Mouse (Mus musculus) liver, adult 2 months (tissue): ENCODE measurements around the gene Mtch1. TPM values are rescaled to one million over a fixed set of nuclear protein-coding genes. Genes with fewer than 3 reads are reported as not detected.
"Not testable (repeated sequence)": the region's sequence is repeated elsewhere in the genome, so short reads cannot be mapped to it uniquely, and the experiment has no call there.

ENCODE experiments used
- DNase-seq: peaks from one replicate; pipeline ENCODE4 v3.0.0-alpha.2; 2011; ENCODE audit warnings: low read depth, low spot score; ENCODE audit errors: extremely low read depth
- H3K27ac ChIP-seq: fragments of 200-500 bp; replicated peaks from 2 replicates; pipeline ENCODE4 v1.5.1; 2012; ENCODE audit warnings: low read depth, mild to moderate bottlenecking, control low read depth, inconsistent platforms, low read length; ENCODE audit not compliant: insufficient read depth
- H3K27me3 ChIP-seq: fragments of 200-500 bp; 2 replicates; pipeline ENCODE4 v1.6.1; 2012; ENCODE audit warnings: mild to moderate bottlenecking, moderate library complexity, low read length, inconsistent platforms; ENCODE audit not compliant: control insufficient read depth, insufficient read depth
- H3K36me3 ChIP-seq: fragments of 200-500 bp; 2 replicates; pipeline ENCODE4 v1.6.1; 2012; ENCODE audit warnings: low read length, inconsistent platforms; ENCODE audit not compliant: control insufficient read depth, insufficient read depth
- H3K4me1 ChIP-seq: fragments of 200-500 bp; 2 replicates; pipeline ENCODE4 v1.6.1; 2011; ENCODE audit warnings: low read length; ENCODE audit not compliant: control insufficient read depth, insufficient read depth
- H3K4me3 ChIP-seq: fragments of 200-500 bp; 2 replicates; pipeline ENCODE4 v1.5.1; 2011; ENCODE audit warnings: low read depth, mild to moderate bottlenecking, control low read depth, low read length, moderate library complexity; ENCODE audit not compliant: insufficient read depth
- H3K79me2 ChIP-seq: fragments of 200-500 bp; 2 replicates; pipeline ENCODE4 v1.6.1; 2012; ENCODE audit warnings: inconsistent platforms, mild to moderate bottlenecking, low read length, moderate library complexity; ENCODE audit not compliant: control insufficient read depth, insufficient read depth
- H3K9ac ChIP-seq: fragments of 200-500 bp; 2 replicates; pipeline ENCODE4 v1.6.1; 2012; ENCODE audit warnings: low read depth, mild to moderate bottlenecking, control low read depth, inconsistent platforms, low read length
- CTCF ChIP-seq: fragments of 200-500 bp; IDR thresholded peaks from 2 replicates; pipeline ENCODE4 v1.5.1; 2011; ENCODE audit warnings: low read depth, low read length, control low read depth
- POLR2A ChIP-seq: fragments of 200-500 bp; IDR thresholded peaks from 2 replicates; pipeline ENCODE4 v1.6.1; 2011; ENCODE audit warnings: low read length, control low read depth; ENCODE audit not compliant: insufficient read depth; ENCODE audit errors: extremely low read depth
- WGBS: fragments of 180-500 bp; shearing (Covaris S2); methylation state at CpG from one replicate; pipeline ENCODE4 v1.1.7; 2018; 5-methylcytosine and 5-hydroxymethylcytosine counted together
- polyA plus RNA-seq: library from polyadenylated mRNA; depleted of rRNA; stranded (reverse); fragments of >200 nt; gene quantifications from 2 replicates; pipeline ENCODE4 v1.2.3, GENCODE M21; 2012
- total RNA-seq: library from RNA; depleted of rRNA; stranded (reverse); fragments of >200 nt; gene quantifications from 2 replicates; pipeline ENCODE4 v1.2.3, GENCODE M21; 2014

Gene Mtch1
- total and polyA plus RNA-seq, 2 experiments = 82.7 to 136 TPM

DNA sequence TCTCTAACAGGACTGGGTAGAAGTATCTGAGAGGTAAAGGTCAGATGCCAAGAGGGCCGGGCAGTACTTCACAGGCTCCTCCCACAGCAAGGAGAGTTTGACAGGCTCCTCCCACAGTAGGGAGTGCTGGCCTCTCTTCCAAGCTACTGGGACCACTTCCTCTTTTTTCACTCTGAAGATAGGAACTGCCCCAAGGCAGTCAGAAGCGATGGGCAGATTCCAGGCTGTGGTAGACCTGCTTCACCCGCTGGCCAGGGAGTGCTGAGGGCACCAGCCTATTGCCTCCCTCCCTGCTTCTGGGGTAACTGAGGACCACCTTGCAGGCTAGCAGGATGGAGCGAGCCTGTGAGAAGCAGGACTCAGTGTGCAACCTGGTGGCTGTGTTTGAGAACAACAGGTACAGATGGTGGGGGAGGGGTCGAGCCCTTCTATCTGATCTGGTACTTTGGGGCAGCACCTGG, 13.1 kb upstream of the Mtch1 start, which contains the start of gene Fgd2:
Gene Fgd2, plus strand, starts transcription at position 154 of the 461 bp plus-strand sequence.
- Histone ChIP-seq H3K9ac (peak within 1 kb of the TSS; percentile 56; the same call in 1 of the 2 replicates), H3K27ac (0 out of 2 replicates have a peak within 1 kb of the TSS, but pooled peaks have one; percentile 11), H3K4me1 (peaks cover 3% of the 10 kb centered on the region; the same call in 1 of the 2 replicates), H3K27me3 (no peaks in the 10 kb centered on the region), H3K36me3 (no peaks in the 10 kb centered on the region), H3K79me2 (no peaks in the 10 kb centered on the region), H3K4me3 (peak within 1 kb of the TSS; percentile 65)
- TF ChIP-seq POLR2A = no peak
- no peak for TF ChIP-seq CTCF
- peak; percentile 51 for DNase-seq
- 41% methylated on average over 5 of the region's 5 CpGs for WGBS

DNA sequence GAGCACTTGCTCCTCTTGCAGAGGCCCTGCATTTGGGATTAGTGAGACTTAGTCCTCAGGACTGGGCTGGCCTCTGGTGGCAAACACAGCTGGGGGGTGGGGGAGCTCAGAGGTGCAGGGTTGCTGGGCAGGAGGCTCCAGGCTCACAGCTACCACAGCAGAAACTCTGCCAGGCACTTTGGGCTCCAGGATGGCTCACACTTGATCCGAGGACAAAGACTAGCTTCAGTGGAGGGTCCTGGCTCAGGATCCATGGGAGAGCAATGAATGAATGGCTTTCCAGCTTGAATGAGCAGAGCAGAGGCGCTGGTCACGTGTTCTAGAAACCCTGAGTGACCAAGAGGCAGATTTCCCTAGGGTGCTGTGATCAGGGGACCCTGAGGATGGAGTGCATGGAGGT, 11.2 kb upstream of the Mtch1 start:
- 85% methylated on average over 3 of the region's 3 CpGs for WGBS
- no peaks in the 10 kb centered on the region; the same call in 1 of the 2 replicates for H3K4me1 ChIP-seq
- TF ChIP-seq POLR2A (no peak), CTCF (no peak)
- no peaks in the 10 kb centered on the region for H3K36me3 ChIP-seq
- no peak overlapping the region for H3K4me3 ChIP-seq
- H3K9ac ChIP-seq = no peak overlapping the region
- no peaks in the 10 kb centered on the region for H3K79me2 ChIP-seq
- H3K27me3 ChIP-seq = no peaks in the 10 kb centered on the region
- DNase-seq = no peak
- H3K27ac ChIP-seq = no peak overlapping the region

DNA sequence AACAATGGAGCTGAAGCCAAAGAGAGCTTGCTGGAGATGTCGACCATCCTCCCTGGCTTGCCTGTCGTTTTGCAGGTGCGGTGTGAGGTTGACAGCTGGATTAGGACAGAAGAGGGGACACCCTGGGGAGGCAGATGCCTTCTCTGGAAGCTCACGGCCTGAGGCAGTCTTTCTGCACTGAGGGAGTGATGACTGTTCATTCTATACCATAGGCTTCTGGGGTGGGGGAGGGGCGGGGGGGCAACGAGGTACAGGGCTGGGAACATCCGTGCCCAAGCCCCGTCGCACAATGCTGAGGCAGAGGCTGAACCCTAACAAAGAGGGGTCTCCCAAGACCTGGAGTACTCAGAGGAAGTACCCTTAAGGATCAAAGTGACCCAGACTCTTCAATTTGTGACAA, 9.1 kb upstream of the Mtch1 start:
- Histone ChIP-seq H3K4me3 (no peak overlapping the region), H3K27me3 (no peaks in the 10 kb centered on the region), H3K36me3 (no peaks in the 10 kb centered on the region), H3K27ac (no peak overlapping the region), H3K9ac (no peak overlapping the region), H3K79me2 (no peaks in the 10 kb centered on the region), H3K4me1 (no peaks in the 10 kb centered on the region; the same call in 1 of the 2 replicates)
- DNase-seq = no peak
- 31% methylated on average over 9 of the region's 9 CpGs for WGBS
- TF ChIP-seq CTCF (no peak), POLR2A (no peak)

DNA sequence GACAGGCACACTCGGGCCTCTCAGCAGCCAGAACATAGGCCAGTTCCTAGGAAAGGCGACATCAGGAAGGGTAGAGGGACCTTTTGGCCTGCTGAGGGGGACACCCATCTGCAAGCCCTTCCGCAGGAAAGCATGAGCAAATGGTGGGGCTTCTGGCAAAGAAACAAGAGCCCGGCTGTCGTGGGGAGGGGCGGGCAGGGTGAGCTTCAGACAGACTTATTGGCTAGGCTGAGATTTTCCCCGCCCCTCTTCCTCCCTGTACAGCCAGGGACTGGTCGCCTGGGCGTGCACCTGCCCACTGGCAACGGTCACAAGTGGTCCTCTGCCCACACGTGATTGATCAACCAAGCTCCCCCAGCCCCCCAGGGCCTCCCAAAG, 8.7 kb upstream of the Mtch1 start:
- WGBS = 21% methylated on average over 11 of the region's 11 CpGs
- Histone ChIP-seq H3K27me3 (no peaks in the 10 kb centered on the region), H3K27ac (peak overlapping the region; percentile 10), H3K36me3 (no peaks in the 10 kb centered on the region), H3K4me3 (no peak overlapping the region), H3K79me2 (no peaks in the 10 kb centered on the region), H3K4me1 (no peaks in the 10 kb centered on the region; the same call in 1 of the 2 replicates), H3K9ac (no peak overlapping the region)
- no peak for TF ChIP-seq POLR2A
- TF ChIP-seq CTCF = no peak
- no peak for DNase-seq

DNA sequence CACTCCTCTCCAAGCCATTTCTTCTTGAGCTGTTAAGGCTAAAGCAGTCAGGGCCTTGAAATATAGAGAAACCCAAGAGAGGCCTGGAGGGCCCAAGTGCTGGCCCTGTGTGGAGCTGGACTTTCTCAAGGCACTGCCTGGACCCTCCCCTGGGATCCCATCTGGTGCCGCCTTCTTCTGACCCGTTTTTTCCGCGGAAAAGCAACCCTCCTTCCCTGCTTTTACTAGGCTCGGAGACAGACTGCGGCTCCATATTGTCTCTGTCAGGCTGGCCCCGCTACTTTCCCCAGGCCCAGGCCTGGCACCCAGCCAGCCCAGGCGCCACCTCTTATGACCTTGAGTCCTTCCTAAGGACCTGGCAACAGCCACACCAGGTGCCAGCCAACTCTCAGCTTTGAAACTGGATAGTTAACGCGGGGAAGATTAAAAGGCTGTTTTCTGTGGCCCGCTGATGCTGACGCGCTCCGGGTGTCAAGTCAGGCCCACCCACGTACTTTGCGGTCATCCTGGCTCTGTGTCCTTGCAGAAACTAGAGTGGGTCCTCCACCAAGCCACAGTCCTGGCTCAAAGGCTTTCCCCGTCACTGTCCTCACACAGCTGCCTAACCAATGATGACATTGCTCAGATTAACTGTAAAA, 8.2 kb upstream of the Mtch1 start:
- Histone ChIP-seq H3K27me3 (no peaks in the 10 kb centered on the region), H3K4me3 (no peak overlapping the region), H3K9ac (no peak overlapping the region), H3K79me2 (no peaks in the 10 kb centered on the region), H3K36me3 (no peaks in the 10 kb centered on the region), H3K27ac (peak overlapping the region; percentile 10), H3K4me1 (no peaks in the 10 kb centered on the region; the same call in 1 of the 2 replicates)
- DNase-seq = no peak
- no peak for TF ChIP-seq CTCF
- no peak for TF ChIP-seq POLR2A
- 33% methylated on average over 17 of the region's 17 CpGs for WGBS

DNA sequence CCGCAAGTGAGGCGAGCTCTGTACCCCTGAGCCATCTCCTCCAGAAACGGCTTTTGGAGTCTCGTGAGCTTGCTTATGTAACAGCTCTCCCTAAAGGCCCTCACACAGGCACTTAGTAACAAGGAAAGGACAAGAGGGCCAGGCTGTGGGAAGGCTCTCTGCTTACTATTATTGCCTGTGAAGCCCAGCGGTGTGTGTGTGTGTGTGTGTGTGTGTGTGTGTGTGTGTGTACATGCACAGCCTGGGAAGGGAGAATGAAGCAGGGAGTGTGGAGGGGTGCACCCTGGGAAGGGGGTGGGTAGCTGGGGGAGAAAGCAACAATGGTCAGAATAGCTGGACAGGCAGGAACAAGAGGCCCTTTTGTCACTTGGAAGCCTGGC, 7.7 kb upstream of the Mtch1 start:
- WGBS = 82% methylated on average over 5 of the region's 5 CpGs
- H3K27me3 ChIP-seq = no peaks in the 10 kb centered on the region
- peak overlapping the region; percentile 51; the same call in 1 of the 2 replicates for H3K27ac ChIP-seq
- no peaks in the 10 kb centered on the region; the same call in 1 of the 2 replicates for H3K4me1 ChIP-seq
- H3K4me3 ChIP-seq = no peak overlapping the region
- no peak overlapping the region for H3K9ac ChIP-seq
- DNase-seq = no peak
- H3K36me3 ChIP-seq = no peaks in the 10 kb centered on the region
- no peak for TF ChIP-seq POLR2A
- TF ChIP-seq CTCF = no peak
- no peaks in the 10 kb centered on the region for H3K79me2 ChIP-seq

DNA sequence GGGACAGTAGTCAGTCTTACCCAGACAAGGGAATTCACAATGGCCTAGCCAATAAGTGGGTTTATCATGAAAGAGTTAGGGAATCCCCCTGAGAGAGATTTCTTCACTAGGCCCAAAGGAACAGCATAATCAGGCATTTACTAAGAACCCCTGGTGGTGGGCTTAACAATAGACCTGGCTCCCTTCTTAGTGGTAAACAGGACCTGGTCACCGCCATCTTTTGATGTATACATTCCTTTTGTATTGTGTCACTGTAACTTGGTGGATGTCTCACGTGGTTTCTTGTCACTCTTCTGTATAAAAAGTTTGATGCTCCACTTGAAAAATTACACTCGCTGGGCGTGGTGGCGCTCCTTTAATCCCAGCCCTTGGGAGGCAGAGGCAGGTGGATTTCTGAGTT, 3.3 kb upstream of the Mtch1 start:
- WGBS = 96% methylated on average over 5 of the region's 5 CpGs
- H3K4me1 ChIP-seq = not testable (repeated sequence)

More for the DNA sequence above, 3.3 kb upstream of the Mtch1 start:
- H3K79me2 ChIP-seq, DNase-seq, H3K27me3 ChIP-seq, H3K4me3 ChIP-seq, H3K9ac ChIP-seq, H3K27ac ChIP-seq, H3K36me3 ChIP-seq: not testable (repeated sequence)
